19 mouse cellular contexts compared by ENCODE assay signal in the genomic region with DNA sequence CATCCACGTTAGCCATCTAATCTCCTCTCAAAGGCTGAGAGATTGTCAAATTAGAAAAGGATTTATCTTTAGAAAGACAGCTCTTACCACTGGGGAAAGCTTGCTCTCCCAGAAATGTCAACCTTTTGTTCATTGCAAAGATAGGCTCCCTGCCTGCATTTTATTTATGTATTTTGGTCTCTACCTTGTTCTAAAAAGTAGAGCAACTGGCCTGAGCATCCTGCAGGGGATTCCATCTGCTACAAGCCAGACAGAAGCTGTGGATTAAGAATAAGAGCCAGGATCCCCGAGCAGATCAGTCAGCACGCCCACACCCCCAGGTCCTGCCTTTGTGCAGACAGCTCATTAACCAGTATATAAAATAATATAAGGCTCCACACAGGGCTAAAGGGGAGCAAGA. TPM values are rescaled to one million over a fixed set of nuclear protein-coding genes. Genes with fewer than 3 reads are reported as not detected.
DNase-seq lines count a peak whose midpoint lies in the region; TF ChIP-seq lines count a peak whose summit lies in the region.
"Had no signal": no experiment of that assay in that cellular context is flagged by ENCODE, and none has a peak within 500 bp of the region (broad histone marks: within the 10 kb centered on the region; RNA-seq: fewer than 3 reads in every experiment).

No protein-coding gene starts in this region.

- TF ChIP-seq POLR2A in brain, embryonic 14.5 days (IDR thresholded peaks at IDR 0.05; ENCODE audit: borderline replicate concordance, extremely low read depth, insufficient read depth, insufficient read length, poor library complexity, severe bottlenecking), result no peak

- no peak for TF ChIP-seq CTCF in left cerebral cortex, adult 2 months (IDR thresholded peaks at IDR 0.05)
- TF ChIP-seq CTCF in brain, embryonic 14.5 days (IDR thresholded peaks at IDR 0.05; ENCODE audit: borderline replicate concordance, extremely low read depth, insufficient read depth, insufficient read length), result no peak

- H3K4me3 ChIP-seq in left cerebral cortex, adult 2 months, result no peak overlapping the region
- H3K4me3 ChIP-seq: forebrain, embryonic 13.5 days; gastrocnemius, adult 2 months; heart, embryonic 13.5 days; hindbrain, embryonic 13.5 days; liver, embryonic 15.5 days; midbrain, embryonic 10.5 days had no signal

- H3K27ac ChIP-seq in left cerebral cortex, adult 2 months, result peak overlapping the region; percentile 45
- H3K27ac ChIP-seq: forebrain, embryonic 13.5 days; gastrocnemius, adult 2 months; heart, embryonic 13.5 days; hindbrain, embryonic 13.5 days; liver, embryonic 15.5 days; macrophage; midbrain, embryonic 10.5 days had no signal

- intact Hi-C loops in left cerebral cortex, adult 2 months (cut with DNase I), result no loop called here
- intact Hi-C loops in left cerebral cortex, postnatal 10 days (cut with DNase I), result no loop called here

- no peak for DNase-seq in left cerebral cortex, adult 2 months (ENCODE audit: extremely low spot score in 1 of 2, low spot score in 2 of 2)
- no peak for DNase-seq in left cerebral cortex, postnatal 10 days (ENCODE audit: extremely low spot score in 1 of 2, low spot score in 2 of 2)
- DNase-seq in brain, adult 2 months (ENCODE audit: low read depth, low spot score), result peak; percentile 95
- DNase-seq in brain, embryonic 14.5 days (ENCODE audit: low read depth), result peak; percentile 58
- DNase-seq in cerebellum, adult 9-11 months, result peak; percentile 90
- DNase-seq in gastrocnemius, adult 18-20 months (ENCODE audit: low spot score), result no peak
- DNase-seq in liver, result no peak
- DNase-seq: gastrocnemius, adult 2 months; kidney, postnatal 36 days; layer of hippocampus, adult 9-11 months; thymus, postnatal 25 days had no signal

RNA-seq across cellular contexts. Expression of a gene that starts 16.8 kb away (rescaled TPM):
- 100 to 1,000 TPM; 348 to 386 TPM for total RNA-seq in left cerebral cortex, adult 2 months (2021)
- 100 to 1,000 TPM; 232 to 249 TPM for total RNA-seq in left cerebral cortex, postnatal 10 days (2021)
- 4.7 and 7.0 TPM in 2 replicates for polyA plus RNA-seq in brain, embryonic 14.5 days (2012; rRNA removed)
- under 1 TPM; 0.38 to 0.91 TPM for total RNA-seq in gastrocnemius, adult 18-20 months (2021)
- total RNA-seq: granulocyte monocyte progenitor cell, adult 5-6 weeks had no signal
- polyA plus RNA-seq: inflammation-experienced regulatory T-cells, adult 6 months; macrophage had no signal

Comparison
In these comparisons a context has a peak if more than half of its experiments do, and no peak if none do; other contexts are left out.
1. DNase-seq: peak in brain, adult 2 months (single experiment), brain, embryonic 14.5 days (single experiment) and cerebellum, adult 9-11 months (single experiment); none in left cerebral cortex, adult 2 months (0 of 2), left cerebral cortex, postnatal 10 days (0 of 2), gastrocnemius, adult 18-20 months (single experiment) and liver (single experiment).
2. RNA of a gene that starts 16.8 kb away (total RNA-seq): 348 to 386 TPM in left cerebral cortex, adult 2 months and 232 to 249 TPM in left cerebral cortex, postnatal 10 days; 0.38 to 0.91 TPM in gastrocnemius, adult 18-20 months; every median in the first group is over 100 times any median in the second.